Mouse (Mus musculus) cerebral cortex, adult 2 months (tissue): ENCODE measurements around the gene Ap3d1.

ENCODE experiments used
- WGBS: fragments of 180-500 bp; shearing (Covaris S2); methylation state at CpG from one replicate; pipeline ENCODE4 v1.1.7; 2018; 5-methylcytosine and 5-hydroxymethylcytosine counted together

Ap3d1 gene

GRCm38 (mm10) chr10:80703643-80704042, 38.4 kb downstream of the Ap3d1 start:
- WGBS = 91% methylated on average over 5 of the region's 5 CpGs

GRCm38 (mm10) chr10:80702536-80703390, 39.3 kb downstream of the Ap3d1 start:
- 2% methylated on average over 47 of the region's 47 CpGs for WGBS

- under 1% methylated on average over 59 of the region's 59 CpGs for WGBS
Observed at GRCm38 (mm10) chr10:80701721-80702535, 40.1 kb downstream of the Ap3d1 start, which contains the start of the genes Mob3a and Izumo4. Mob3a (minus strand) TSS chr10:80701977. Izumo4 (plus strand) TSS chr10:80702184.

- 44% methylated on average over 4 of the region's 4 CpGs for WGBS
Observed at GRCm38 (mm10) chr10:80700732-80701131, 41.3 kb downstream of the Ap3d1 start.

- 88% methylated on average over 7 of the region's 7 CpGs for WGBS
Observed at GRCm38 (mm10) chr10:80700038-80700504, 42.0 kb downstream of the Ap3d1 start.

- WGBS = 91% methylated on average over 9 of the region's 9 CpGs
Observed at GRCm38 (mm10) chr10:80698605-80699004, 43.5 kb downstream of the Ap3d1 start.

GRCm38 (mm10) chr10:80697812-80698211, 44.3 kb downstream of the Ap3d1 start:
- 83% methylated on average over 9 of the region's 9 CpGs for WGBS

GRCm38 (mm10) chr10:80697393-80697787, 44.7 kb downstream of the Ap3d1 start:
- 89% methylated on average over 8 of the region's 8 CpGs for WGBS

- WGBS = 67% methylated on average over 12 of the region's 12 CpGs
Observed at GRCm38 (mm10) chr10:80696502-80697392, 45.3 kb downstream of the Ap3d1 start.

- WGBS = 75% methylated on average over 10 of the region's 10 CpGs
Observed at GRCm38 (mm10) chr10:80695801-80696501, 46.1 kb downstream of the Ap3d1 start.

- WGBS = 59% methylated on average over 2 of the region's 2 CpGs
Observed at GRCm38 (mm10) chr10:80695186-80695585, 46.9 kb downstream of the Ap3d1 start.

GRCm38 (mm10) chr10:80694159-80694938, 47.7 kb downstream of the Ap3d1 start:
- 87% methylated on average over 13 of the region's 13 CpGs for WGBS

GRCm38 (mm10) chr10:80693401-80694045, 48.5 kb downstream of the Ap3d1 start:
- WGBS = 83% methylated on average over 12 of the region's 12 CpGs

GRCm38 (mm10) chr10:80692249-80693165, 49.6 kb downstream of the Ap3d1 start:
- WGBS = 82% methylated on average over 14 of the region's 14 CpGs

- WGBS = 28% methylated on average over 5 of the region's 5 CpGs
Observed at GRCm38 (mm10) chr10:80687850-80688249, 54.2 kb downstream of the Ap3d1 start.

- 91% methylated on average over 3 of the region's 3 CpGs for WGBS
Observed at GRCm38 (mm10) chr10:80686617-80687016, 55.4 kb downstream of the Ap3d1 start.

- WGBS = 90% methylated on average over 4 of the region's 4 CpGs
Observed at GRCm38 (mm10) chr10:80684984-80685383, 57.1 kb downstream of the Ap3d1 start.

GRCm38 (mm10) chr10:80684214-80684613, 57.9 kb downstream of the Ap3d1 start:
- 60% methylated on average over 6 of the region's 6 CpGs for WGBS
